Mouse (Mus musculus): ENCODE measurements around the gene Efcab10. TPM values are rescaled to one million over a fixed set of nuclear protein-coding genes. Genes with fewer than 3 reads are reported as not detected.

Gene Efcab10
- total RNA-seq, 2 experiments from 2014 or later = not detected

DNA sequence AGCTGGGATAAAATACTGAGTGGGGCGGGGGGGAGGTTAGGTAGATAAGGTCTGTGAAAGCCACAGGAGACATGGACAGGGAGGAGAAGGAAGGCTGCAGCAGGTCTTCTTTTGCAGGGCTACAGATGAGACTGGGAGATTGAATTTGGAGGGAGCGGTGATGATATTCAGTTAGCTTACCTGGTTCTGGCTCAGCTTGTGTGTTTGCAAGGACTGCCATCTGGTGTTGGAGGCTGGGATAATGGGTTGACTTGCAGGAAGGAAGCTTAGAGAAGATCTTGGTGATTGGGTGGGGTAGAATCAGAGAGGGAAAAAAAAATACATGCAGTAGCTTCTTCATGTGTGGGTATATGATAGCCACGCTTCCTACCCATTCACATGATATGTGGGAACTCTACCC, 29.7 kb downstream of the Efcab10 start:
- intact Hi-C loops (cut with DNase I) = loop anchor here (1.0 to 10.0 kb wide), 2 partner anchors 36 to 400 kb away; no protein-coding TSS in a partner anchor
- DNase-seq = peak in 1 of 2 experiments; percentile 9

DNA sequence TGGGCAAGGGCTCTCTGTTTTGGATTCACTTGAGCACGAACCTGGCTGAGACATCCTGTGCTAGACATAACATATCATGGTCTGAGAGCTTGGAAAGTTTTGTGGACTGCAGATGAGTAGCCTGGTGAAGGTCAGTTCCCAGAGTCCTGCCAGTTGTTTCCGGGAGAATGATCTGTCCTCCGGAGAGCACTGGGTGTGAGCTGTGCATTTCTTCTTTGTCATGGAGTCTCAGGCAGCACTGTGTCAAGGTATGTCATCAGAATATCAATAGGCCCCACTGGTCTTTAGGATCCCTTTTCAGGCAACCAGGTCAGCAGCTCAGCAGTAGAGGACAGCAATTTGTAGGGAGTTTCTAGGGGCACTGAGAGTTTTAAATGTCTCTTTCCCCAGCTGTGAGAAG, 32.6 kb downstream of the Efcab10 start:
- intact Hi-C loops (cut with DNase I) = loop anchor here (10.0 kb wide), 1 partner anchor 402 kb away; no protein-coding TSS in a partner anchor
- no peak for DNase-seq

DNA sequence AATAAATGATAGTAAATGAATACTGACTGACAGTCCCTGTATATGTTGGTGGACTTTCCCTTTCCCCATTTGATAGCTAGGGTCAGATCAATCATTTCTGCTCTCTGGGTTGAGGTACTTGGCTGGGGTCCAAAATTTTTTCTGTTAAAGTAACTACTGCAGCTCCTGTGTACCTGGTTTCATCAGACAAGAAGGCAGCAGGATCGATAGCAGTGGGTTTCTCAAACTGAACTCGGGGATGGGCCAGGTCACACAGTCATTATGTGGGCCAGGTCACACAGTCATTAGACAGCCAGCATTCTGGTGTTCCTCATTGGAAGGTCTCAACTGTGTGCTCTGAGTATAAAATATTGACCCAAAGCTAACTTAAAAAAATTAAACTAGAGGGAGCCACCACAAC, 33.1 kb downstream of the Efcab10 start:
- intact Hi-C loops (cut with DNase I) = loop anchor here (10.0 kb wide), 1 partner anchor 403 kb away; no protein-coding TSS in a partner anchor
- DNase-seq = no peak

DNA sequence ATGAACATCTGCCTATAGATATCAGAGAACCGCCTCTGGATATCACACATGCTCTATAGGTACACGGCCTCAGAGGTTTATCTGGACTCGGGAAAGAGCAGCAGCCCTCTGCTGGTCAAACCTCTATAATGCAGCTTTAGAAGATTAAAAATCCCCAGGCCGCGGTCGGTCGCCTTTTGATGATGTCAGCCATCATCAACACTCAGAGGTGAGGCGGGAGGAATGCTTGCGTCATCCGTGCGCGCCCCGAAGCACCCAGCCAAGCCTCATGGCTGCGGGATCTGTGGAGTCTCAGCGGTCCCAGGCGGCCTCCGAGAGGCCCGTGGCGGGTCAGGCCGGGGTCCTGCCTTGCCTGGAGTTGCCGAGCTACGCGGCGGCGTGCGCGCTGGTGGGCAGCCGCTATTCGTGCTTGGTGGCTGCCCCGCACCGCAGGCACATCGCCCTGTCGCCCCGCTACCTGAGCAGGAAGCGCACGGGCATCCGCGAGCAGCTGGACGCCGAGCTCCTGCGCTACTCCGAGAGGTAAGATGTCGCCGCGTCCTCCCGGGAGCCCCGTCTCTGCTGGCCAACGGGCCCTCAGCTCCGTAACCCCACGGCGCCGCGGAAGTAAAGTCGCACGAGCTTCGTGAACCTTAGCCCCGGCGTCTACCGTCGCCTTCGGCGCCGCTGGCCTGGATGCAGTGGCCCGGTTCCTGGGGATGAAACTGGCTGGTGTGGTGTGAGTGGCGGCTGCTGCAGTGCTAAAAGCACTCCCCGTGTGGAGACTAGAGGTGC, 34.9 kb downstream of the Efcab10 start, which contains the start of gene Twistnb:
Gene Twistnb (plus strand): TSS at position 249 of the 774 bp plus-strand sequence.
- DNase-seq = peak; percentile 96 to 98
- intact Hi-C loops (cut with DNase I) = loop anchor here (10.0 kb wide), 1 partner anchor 405 kb away; no protein-coding TSS in a partner anchor

DNA sequence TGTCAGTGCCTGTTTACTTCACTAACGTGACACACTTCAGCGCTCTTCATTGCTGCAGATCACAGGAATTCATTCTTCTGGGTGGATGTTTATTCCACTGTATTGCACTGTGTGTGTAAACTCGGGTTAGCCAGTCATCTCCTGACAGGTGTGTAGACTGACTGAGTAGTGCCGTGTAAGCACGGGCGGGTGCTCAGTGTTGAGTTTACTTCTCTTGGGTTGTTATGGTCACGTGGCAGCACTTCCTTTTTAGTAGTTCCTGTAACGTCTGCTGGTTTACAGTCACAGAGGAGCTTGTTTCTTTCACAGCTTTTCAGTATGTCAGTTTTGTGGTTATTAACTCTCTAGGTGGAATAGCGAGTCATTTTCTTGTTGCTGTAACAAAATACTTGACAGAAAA, 39.2 kb downstream of the Efcab10 start:
- intact Hi-C loops (cut with DNase I) = no loop called here
- peak in 1 of 2 experiments; percentile 11 for DNase-seq

DNA sequence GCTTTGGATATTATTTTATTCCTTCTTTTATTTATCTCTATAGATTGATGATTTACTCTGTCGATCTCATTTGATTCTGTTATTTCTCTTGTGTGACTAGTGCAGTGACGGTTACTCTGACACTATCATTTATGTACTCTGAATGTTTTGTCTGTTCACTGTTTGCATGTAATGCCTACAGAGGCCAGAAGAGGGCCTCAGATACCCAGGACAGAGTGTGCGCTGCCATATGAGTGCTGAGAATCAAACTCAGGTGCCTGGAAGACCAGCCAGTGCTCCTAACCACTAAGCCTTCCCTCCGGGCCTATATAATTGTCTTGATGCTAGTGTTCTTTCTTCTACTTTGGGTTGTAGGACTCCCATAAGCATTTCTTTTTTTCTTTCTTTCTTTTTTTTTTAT, 40.1 kb downstream of the Efcab10 start:
- DNase-seq = no peak
- intact Hi-C loops (cut with DNase I) = no loop called here

Other genes with a start within 250 kb of the Efcab10 start
- gene Atxn7l1, start 247.2 kb upstream of the Efcab10 start, total RNA-seq (2021) = 10 to 100 TPM; 18.3 to 20.5 TPM
- 1 to 10 TPM; 7.7 to 8.5 TPM for gene Twistnb, start 34.8 kb downstream of the Efcab10 start, total RNA-seq (2021)